Mouse (Mus musculus) liver, adult 2 months (tissue): ENCODE measurements around the gene Fgfr2.

Experiments
- CTCF ChIP-seq: fragments of 200-500 bp; IDR thresholded peaks from 2 replicates; pipeline ENCODE4 v1.5.1; 2011; ENCODE audit warnings: low read depth, low read length, control low read depth
- POLR2A ChIP-seq: fragments of 200-500 bp; IDR thresholded peaks from 2 replicates; pipeline ENCODE4 v1.6.1; 2011; ENCODE audit warnings: low read length, control low read depth; ENCODE audit not compliant: insufficient read depth; ENCODE audit errors: extremely low read depth

DNA sequence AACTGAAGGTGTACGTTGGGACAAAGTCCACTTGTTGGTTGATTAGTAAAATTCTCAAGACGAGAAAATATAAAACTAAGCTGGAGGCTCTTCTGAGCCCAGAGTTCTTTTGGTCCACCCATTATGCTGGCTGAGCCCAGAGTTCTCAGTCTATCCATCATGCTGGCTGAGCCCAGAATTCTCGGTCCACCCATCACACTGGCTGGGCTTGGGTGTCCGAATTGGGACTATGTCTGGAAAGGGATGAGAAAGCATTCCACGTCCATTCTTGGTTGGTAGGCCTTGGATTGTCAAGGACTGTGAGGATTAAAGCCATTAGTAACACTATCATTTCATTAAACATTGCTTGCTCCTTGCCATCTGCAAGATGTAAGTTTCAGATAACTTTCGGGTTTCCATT is 767.4 kb downstream of the Fgfr2 start:
- TF ChIP-seq CTCF (no peak), POLR2A (no peak)
